Mouse (Mus musculus): Measurements from ENCODE around the gene Slc10a7. TPM values are rescaled to one million over a fixed set of nuclear protein-coding genes. Genes with fewer than 3 reads are reported as not detected.

The Slc10a7 gene
- total RNA-seq, 2 experiments from 2014 or later: 7.0 to 9.1 TPM

DNA sequence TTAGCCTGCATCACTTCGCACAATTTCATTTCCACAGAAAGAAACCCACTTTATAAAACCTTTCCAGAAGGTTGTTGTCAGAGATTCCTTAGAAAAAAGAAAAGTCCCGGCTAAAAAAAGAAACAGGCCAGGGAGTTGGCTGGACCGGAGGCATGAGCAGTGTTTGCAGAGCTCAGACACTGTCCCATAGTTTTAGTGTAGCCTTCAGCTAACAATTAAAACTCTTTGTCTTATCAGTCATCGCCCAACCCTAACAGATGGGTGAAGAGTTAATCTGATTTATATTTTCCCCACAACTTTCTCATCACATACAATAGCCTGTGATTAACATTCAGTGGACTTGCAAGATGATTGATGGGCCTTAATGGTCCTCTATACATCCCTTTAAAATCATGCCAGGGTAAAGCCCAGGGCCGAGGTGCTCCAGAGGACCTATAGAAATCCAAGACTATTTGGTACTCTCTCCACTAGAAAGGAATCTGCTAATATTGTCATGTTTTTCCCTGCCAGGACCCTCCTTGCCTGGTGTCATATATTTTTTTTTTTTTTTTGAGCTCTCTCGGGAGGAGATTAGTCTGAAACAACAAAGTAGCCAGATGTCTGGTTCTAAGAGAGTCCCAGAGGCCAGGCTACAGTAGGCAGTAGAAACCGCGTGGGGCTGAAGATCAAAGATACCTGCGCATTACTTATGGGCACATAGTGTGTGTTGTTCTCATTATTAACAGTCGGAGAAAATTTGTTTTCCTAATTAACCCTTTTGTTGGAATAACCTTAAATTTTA lies 41.0 kb downstream of the Slc10a7 start:
- DNase-seq: no peak

DNA sequence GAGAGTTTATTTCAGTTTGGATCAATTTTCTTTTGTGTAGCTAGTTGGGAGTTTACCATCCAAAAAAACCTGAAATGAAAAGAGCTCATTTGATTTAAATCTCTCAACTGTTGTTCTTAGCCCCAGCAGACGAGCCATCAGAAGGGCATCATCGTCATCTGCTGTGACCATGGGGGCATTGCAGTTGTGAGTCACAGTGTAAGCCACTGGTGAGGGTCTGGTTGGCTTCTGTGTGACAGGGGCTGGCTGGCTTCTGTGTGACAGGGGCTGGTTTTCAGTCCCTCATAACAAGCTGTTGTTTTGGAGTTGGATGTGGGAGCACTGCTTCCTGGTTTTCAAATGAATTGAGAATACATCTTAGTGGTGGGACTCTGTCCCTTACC lies 41.6 kb downstream of the Slc10a7 start:
- no peak for DNase-seq

DNA sequence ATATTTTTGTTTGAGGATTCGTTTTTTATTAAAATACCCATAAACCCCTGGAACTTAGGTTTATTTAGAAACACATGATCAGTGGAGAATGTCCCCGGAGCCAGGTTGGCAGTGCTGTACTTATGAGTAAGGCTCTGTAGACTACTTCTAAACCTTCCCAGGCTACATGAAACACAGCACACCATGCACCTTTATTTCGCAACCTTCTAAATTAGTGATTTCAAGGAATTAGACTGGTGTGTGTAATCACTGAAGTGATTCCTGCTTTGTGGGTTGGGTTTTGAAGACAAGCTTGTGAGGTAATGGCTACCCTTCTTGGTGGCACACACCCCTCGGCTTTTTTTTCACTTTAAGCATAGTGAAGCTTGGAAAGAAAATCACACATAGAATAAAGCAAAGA lies 46.7 kb downstream of the Slc10a7 start:
- no peak for DNase-seq

DNA sequence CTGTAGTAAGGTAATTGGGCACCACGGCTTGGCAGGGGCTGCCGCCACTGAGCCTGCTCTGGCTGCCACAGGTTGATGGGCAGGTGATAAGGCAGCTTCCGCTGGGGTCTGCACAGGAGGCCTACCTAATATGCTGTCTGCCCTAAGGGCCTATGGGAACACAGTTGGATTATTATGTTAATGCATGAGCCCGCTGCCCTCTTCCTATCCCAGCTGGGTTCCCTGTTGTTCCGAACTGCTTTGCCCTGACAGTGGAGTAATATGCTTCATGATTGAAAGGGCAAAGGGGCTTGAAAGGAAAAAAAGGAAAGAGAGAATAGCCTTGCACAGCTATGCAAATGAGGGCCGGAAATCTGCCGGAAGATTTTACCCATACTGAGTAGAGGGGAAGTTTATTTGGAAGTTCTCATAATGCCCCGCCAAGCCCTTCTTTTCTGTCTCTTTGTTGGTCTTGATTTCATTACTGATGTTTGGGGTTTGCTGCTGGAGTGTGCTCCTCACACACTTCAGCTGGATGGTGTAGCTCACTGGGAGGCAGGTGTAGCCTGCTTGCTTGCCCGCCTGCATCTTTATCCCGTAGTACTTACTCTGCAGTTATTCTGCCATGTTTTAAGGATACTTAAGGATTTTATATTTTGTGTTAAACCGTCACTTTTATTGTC lies 47.8 kb downstream of the Slc10a7 start:
- DNase-seq: no peak

DNA sequence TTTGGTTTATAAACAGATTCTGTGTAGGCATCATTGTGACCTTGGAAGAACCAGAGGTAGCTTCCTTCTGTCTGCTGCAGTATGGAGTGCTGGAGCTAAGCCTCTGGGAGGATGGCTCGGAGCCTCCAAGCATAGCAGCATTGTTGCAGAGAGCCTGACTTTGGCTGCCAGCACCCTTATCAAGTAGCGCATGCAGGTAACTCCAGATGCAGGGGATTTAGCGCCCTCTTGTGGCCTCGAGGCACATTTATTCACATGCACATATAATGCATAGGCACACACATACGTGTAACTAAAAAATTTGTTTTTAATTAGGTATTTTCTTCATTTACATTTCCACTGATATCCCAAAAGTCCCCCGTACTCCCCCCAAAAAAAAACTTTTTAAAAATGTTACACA lies 52.5 kb downstream of the Slc10a7 start:
- no peak for DNase-seq

DNA sequence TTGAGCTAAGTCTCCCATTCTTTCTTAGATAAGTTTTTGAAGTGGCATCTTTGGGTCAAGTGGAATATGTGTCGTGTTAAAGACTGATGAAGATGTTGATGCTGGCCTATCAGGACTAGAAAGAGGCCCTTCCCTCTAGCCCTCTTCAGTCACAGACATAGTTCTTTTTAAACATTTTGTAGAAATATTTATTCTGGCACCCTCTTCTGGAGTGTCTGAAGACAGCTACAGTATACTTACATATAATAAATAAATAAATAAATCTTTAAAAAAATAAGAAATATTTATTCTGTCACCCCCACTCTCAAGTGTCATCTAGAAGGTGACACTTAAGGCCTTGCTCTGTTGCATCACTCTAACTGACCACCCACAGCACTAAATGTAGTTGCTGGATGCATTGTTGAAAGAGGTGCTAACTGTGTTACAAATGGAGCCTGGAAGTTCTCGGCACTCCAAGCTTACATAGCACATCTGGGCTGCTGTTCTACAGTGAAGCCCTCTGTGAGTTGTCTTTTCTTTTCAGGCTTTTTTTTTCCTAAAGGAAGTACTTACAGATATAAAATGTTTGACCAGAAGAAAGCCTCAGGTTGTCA lies 54.4 kb downstream of the Slc10a7 start:
- no peak for DNase-seq

DNA sequence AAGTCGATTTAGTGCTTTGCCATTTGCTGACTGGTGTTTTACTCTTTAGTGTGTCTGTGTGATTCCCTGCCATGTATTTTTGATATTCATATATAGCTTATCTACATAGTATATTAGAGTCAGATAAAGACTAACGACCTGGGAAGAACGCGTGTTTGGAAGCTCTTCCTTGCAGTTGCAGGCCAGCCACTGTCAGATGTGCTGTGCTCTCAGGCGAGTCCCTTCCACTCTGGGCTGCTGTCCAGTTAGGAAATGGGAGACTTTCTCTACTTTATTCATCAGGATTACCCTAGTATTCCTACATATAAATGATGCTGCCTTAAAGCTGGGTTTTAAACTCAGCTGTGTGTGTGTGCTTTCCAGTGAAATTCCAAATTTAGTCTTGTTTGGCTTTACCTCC lies 55.1 kb downstream of the Slc10a7 start:
- no peak for DNase-seq

DNA sequence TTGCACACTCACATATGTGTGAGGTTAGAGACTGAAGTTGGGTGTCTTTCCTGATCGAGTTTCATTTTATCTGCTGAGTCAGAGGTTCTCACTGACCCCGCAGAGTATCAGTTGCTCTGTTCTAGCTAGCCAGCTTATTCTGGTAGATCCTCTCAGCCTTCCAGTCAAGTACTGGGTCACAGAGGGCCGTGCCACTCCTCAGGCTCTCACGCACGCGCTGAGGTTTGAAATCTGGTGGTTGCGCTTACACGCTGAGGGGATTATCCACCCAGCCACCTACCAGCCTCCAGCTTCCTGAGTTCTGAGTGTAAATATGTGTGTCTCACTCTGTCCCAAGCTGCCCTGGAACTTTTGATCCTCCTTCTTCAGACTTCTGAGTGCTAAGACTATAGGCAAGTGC lies 59.0 kb downstream of the Slc10a7 start:
- DNase-seq: no peak

DNA sequence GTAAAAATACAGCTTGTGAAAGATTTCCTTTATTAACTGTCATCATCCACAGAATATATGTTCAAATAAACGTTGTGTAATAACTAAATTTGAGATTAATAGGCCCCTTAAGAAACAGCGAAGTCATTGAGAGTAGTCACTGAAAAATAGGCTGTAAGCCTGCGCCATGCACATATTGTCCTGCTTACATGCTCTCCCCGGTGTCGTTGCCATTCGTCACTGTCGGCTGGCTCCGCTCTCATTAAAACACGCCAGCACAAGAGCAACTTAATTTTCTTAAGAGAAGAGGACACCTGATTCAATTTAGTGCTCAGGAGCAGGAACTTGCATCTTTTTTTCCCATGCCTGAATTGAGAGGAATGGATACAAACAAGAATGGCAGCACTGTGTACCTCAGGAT lies 62.4 kb downstream of the Slc10a7 start:
- no peak for DNase-seq

DNA sequence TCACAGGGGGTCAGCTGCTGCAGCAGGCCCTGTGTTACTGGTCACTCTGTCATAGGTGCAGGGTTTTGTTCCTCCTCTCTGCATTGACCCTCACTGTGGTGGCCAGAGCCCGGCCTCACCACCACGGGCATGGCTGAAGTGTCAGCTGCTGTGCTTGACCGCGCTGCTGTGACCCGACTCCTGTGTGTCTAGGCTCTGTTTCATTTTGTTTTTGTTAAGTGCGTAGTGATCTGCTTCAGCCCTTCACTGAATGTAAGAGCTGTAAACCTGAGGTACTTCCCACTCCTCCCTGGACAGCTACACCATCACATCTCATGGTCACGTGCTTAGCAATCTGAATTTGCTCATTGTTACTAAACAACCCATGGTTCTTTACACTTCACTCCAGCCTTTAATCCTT lies 65.1 kb downstream of the Slc10a7 start:
- no peak for DNase-seq

DNA sequence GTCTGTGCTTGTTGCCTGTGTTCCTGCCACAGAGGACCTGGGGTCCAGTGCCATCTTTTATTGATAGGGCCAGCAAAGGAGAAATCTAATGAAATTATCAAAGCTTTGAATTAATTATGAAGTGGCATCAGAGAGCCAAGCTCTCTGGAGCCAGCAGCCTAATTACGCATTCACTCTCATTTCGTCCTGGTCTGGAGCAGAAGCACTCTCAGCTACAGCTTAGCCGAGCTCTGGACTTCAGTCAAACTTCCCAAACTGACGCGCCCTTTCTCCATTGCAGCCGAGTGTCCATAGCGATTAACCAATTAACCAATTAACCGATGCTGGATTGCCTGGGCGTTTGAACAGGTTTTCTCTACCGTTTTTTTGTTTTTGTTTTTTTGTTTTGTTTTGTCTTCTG lies 68.4 kb downstream of the Slc10a7 start:
- DNase-seq: no peak

DNA sequence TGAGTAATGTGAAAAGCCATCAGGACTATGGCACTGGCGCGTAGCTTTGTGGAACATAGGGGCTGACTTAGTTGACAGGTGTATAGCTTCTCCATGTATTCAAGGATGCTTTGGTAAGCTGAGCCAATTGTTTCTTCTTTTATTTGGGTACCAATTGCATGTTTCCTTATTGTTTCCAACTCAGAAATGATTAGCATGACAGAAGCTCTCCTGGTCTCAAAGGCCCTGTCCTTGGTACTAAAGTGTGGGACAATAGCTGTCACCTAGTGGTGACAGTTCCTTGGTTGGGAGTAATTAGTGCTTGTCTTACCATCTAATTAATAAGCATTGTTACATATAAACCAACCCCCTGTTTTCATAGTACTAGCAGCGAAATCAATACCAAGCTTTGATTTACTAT lies 68.9 kb downstream of the Slc10a7 start:
- DNase-seq: no peak

DNA sequence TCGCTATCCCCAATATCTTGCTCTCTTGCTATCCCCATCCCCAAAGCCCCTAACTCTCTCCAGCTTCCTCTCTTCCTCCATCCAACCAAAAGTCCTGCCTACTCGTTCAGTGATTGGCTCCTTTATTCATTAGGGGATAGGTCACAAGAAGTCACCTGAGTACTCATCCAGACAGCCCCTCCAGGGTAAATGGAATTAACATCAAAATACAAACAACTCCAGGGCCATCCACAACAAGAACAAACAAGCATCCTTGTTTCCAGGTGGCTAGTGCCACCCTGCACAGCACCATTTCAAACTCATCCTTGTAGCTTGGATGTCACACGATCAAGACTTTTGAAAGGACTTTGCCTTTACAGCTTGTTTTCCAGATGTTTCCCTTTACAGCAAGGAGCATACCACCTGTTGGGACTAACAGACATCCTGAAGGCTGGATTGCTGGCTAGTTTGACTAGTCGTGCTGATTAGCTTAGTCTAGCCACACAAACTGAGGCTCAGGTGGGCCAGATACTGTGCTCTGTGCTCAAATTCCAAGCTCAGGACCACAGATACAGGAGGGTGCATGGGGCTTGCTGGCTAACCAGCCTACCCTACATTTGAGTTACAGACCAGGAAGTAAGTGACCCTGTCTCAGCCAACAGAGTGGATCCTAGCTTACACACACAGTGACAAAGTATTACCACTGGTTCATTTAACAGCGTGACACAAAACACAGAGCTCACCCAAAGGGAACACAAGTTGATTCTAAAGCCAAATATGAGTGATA lies 75.0 kb downstream of the Slc10a7 start:
- no peak for DNase-seq

DNA sequence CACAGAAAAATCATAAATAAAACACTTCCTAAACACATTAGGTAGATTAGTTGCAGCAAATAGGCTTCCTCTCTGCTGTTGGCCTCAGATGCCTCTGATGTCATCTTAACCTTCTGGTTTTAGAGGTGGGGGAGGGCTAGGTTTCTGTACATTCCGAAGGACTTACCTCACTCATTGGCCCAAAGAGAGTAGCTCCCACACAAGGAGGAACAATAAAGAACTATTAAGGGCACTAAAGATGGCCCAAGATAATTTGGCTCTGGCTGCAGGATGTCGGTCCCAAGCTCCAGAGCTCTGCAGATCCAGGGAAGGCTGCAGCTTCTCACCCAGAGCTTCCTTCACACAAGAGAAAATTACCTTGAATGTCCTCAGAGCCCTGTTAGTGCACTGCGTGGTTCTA lies 75.7 kb downstream of the Slc10a7 start:
- no peak for DNase-seq

DNA sequence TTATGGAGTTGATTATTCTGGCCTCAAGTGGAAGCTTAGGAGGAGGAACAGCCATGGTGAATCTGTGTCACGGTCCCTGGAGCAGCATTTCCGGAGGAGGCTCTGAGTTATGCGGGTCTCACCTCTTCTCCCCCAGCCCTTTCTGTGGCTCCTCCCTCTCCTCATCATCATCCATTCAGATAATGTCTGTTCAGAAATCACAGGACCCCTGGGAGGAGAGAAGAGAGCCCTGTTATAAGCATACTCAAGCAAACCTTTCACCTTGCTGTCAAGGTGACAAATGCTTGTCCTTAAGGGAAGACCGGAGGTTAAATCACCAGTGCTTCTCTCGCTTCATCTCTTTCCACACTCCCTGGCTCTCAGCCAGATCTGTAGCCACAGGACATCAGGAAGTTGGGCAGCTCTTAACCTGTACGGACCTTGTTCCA lies 86.3 kb downstream of the Slc10a7 start:
- DNase-seq: no peak

DNA sequence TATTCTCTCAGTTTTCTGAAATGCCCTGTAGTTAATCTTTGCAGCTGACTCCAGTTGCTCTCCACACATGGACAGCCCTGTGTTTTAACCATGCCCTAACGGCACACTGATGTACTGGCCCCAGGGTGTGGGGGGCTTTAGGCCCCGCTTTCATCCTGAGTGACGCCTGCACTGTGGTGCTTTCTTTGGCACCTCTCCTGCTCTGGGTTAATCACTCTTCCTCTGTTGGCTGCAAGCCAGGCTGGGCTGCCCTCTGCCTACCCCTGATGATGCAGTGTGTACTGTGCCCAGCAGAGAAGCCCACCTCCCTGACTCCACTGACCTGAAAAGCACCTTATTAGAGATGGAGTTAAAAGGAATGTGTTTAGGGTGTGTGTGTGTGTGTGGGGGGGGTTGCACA lies 89.1 kb downstream of the Slc10a7 start:
- no peak for DNase-seq

DNA sequence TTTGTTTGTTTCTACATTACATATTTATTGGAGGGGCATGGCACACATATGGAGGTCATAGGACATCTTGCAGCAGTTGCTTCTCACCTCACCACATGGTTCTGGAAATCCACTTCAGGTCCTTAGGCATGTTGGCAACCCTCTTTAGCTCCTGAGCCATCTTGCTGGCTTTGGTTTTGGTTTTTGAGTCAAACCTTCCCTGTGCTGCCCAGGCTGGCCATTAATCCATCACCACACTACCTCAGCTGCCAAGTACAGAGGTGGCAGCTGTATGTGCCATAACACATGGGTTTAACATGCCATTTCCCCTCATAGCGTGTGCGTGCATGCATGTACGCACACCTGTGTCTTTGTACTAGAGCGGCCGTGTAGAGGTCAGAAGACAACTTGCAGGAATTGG lies 93.9 kb downstream of the Slc10a7 start:
- no peak for DNase-seq

DNA sequence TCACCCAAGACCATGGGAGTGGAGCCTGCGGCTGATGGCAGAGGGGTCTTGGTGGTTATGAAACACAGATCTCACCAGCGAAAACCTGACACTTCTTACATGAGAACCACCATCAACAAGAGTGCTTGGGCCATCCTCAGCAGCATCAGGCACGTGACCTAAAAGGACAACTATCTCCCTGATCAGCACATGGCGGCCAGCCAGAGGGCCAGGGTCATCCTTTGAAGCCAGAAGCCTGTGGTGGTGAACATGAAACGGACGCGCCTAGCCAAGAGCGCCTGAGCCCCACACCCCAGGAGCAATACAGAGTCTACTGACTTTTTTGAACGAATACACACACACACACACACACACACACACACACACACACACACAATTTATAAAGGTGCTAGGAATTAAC lies 95.3 kb downstream of the Slc10a7 start:
- no peak for DNase-seq

DNA sequence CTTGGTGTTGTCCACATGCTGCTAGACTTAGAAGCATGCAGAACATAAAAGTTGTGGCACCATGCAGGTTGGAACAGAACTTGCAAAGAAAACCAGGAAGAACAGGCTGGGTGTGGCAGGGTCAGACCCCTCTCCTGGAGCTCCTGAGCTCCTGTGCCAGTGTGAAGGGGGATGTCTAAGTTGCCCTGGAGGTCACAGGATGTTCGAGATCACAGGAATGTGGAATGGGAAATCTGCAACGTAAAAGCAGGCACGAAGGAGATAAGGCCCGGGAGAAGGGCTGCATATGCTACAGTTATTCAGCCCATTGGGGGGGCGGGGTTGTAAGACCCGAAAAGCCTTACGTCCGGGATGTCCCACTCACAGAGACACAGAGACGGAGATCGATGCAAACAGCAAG lies 100.2 kb downstream of the Slc10a7 start:
- DNase-seq: no peak

DNA sequence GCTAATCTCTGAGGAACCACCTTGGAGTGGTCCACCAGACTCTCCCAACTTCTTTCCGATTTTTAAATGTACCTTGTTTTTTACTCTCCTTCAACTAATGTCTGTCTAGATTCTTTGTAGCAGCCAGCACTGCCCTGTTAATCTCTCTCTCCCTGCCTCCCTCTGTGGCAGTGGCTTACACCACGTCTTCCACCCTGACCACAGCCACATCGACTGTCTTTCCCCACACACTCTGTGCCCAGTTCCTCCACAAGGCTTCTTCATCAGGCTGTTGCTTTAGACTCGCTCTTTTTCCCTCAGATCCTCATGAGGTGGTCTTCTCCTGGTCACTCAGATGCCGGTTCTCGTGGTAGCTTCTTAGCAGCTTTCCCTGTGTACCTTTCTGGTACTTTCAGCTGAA lies 101.9 kb downstream of the Slc10a7 start:
- DNase-seq: no peak

DNA sequence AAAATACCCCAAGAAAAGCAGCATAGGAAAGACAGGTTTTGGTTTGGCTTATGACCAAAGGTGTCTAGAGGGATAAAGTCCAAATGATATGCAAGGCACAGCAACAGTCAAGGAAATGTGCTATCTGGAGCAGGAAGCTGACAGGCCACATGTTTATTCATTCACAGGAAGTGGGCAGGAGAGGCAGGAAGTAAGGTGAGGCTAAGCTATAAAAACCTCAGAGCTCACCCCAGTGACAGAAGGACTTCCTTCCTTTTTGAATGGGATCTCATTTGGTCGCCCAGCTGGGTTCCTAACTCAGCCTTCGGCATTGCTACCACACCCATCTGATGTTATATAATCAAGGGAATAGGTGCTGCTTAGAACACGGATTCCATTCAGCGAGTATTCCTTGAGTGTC lies 113.2 kb downstream of the Slc10a7 start:
- no peak for DNase-seq

DNA sequence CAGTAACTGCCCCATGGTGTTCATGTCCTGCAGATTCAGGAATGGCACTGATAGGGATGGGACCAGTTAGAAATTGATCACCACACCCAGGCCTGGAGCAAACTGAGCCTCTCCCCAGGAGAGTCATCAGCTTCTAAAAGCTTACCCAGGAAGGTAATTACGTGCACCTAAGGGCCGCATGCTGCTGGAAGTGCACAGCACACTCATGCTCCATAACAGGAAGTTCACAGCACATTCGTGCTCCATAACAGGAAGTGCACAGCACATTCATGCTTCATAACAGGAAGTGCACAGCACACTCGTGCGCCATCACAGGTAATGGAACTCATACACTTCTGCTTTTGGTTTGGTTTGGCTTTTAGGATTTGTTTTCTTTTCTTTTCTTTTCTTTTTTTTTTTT lies 114.8 kb downstream of the Slc10a7 start:
- DNase-seq: no peak

DNA sequence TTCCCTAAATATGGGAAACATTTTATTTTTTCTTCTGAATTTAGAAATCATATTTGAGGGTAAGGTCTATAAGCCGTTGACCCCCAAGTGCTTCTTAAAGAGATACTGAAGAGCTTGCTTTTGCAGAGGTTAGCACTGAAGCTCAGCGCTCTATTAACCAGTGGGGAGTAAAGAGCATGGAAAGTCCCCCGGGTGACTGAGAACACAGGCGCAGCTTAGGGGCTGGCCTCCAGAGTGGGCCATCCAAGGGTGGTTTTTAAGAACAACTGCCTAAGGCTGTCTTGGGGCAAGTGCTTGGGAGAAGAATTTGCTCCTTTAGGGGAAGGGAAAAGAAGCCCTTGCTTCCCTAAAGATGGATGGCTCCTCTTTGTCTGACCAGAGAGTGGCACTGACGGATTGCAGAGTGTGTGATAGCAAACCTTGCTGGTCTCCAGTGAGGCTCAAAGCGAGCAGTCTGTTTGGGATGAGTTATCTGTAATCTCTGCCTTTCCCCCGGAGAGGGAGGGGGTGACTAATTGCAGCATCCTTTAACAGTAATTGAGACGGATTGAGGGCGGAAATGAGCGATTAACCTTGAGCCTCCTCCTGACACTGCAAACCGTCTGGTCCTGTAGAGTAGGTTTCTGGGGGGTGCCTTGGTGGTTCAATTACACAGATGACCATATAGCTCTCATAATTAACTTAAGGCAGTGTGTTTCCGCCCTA lies 115.7 kb downstream of the Slc10a7 start:
- DNase-seq: no peak
